12 mouse cellular contexts compared by ENCODE assay signal in the genomic region with DNA sequence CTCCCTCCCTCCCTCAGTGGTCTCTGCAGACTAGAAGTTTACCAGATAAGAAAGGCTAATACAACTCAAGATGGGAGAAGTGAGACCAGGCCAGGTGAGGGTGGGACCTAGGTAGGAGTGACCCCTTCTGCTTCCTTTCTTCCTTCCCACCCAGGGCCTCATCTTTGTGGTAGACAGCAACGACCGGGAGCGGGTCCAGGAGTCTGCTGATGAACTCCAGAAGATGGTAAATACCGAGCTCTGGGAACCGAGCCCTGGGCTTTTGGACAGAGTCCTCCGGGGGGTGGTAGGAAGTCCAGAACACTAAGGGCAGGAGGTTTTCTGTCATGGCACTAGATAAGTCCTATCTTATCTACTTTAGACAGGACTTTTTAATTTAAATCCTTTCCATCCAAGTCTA. TPM values are rescaled to one million over a fixed set of nuclear protein-coding genes. Genes with fewer than 3 reads are reported as not detected.
A peak's percentile ranks its signal among the peaks of the same experiment; 100 is the strongest.
DNase-seq lines count a peak whose midpoint lies in the region; ATAC-seq lines count a peak whose summit lies in the region.
"Had no signal": no experiment of that assay in that cellular context is flagged by ENCODE, and none has a peak within 500 bp of the region (broad histone marks: within the 10 kb centered on the region; RNA-seq: fewer than 3 reads in every experiment).

No protein-coding gene starts in this region.

- peak overlapping the region; percentile 94 for H3K4me2 ChIP-seq in liver, embryonic 12.5 days

- peaks cover 21% of the 10 kb centered on the region for H3K36me3 ChIP-seq in heart, embryonic 10.5 days
- peaks cover 33% of the 10 kb centered on the region for H3K36me3 ChIP-seq in liver, embryonic 12.5 days

- H3K27me3 ChIP-seq in heart, embryonic 10.5 days (ENCODE audit: insufficient read depth, poor library complexity, severe bottlenecking) = no peaks in the 10 kb centered on the region
- no peaks in the 10 kb centered on the region for H3K27me3 ChIP-seq in liver, embryonic 12.5 days (replicated peaks)

- H3K4me3 ChIP-seq in heart, embryonic 10.5 days = peak overlapping the region; percentile 89
- H3K4me3 ChIP-seq in liver, embryonic 12.5 days = peak overlapping the region; percentile 95

- no peak for ATAC-seq in liver, embryonic 12.5 days
- ATAC-seq: CD4-positive, CD25-positive, alpha-beta regulatory T cell, adult 4 months had no signal

- no peaks in the 10 kb centered on the region for H3K9me3 ChIP-seq in heart, embryonic 10.5 days
- no peaks in the 10 kb centered on the region for H3K9me3 ChIP-seq in liver, embryonic 12.5 days (replicated peaks)

- H3K9ac ChIP-seq in liver, embryonic 12.5 days = peak overlapping the region; percentile 96

- H3K27ac ChIP-seq in heart, embryonic 10.5 days = 0 out of 2 replicates have a peak overlapping the region, but pooled peaks have one; percentile 32
- H3K27ac ChIP-seq in liver, embryonic 12.5 days = peak overlapping the region; percentile 94
- H3K27ac ChIP-seq: macrophage had no signal

- intact Hi-C loops in heart, postnatal 14 days (cut with DNase I) = loop anchor here (5.0 kb wide), 1 partner anchor 52 kb away; a partner anchor contains a TSS

- peaks cover 42% of the 10 kb centered on the region for H3K4me1 ChIP-seq in heart, embryonic 10.5 days
- peaks cover 51% of the 10 kb centered on the region for H3K4me1 ChIP-seq in liver, embryonic 12.5 days

- DNase-seq in heart, embryonic 10.5 days (ENCODE audit: low spot score) = no peak
- no peak for DNase-seq in heart, postnatal 14 days
- peak; percentile 13 for DNase-seq in thymus, postnatal 14 days
- no peak for DNase-seq in thymus, postnatal 36 days
- no peak for DNase-seq in ovary, postnatal 36 days (ENCODE audit: low spot score)
- no peak for DNase-seq in urinary bladder, postnatal 14 days (ENCODE audit: low spot score)
- no peak for DNase-seq in frontal cortex, postnatal 36 days (ENCODE audit: low spot score in 2 of 2)
- DNase-seq: adrenal gland, adult 8-10 months had no signal

- WGBS in heart, embryonic 10.5 days = 73% methylated on average over 6 of the region's 6 CpGs
- 60% methylated on average over 6 of the region's 6 CpGs for WGBS in liver, embryonic 12.5 days (ENCODE audit: insufficient replicate concordance)

RNA-seq across cellular contexts. Expression of a gene that starts 1.7 kb away (rescaled TPM):
- 273 and 310 TPM in 2 replicates for polyA plus RNA-seq in heart, embryonic 10.5 days (2016; fragmentation: Nextera tagmentation; extraction: Ambion mirVana)
- total RNA-seq in heart, postnatal 14 days (2021) = 100 to 1,000 TPM; 172 to 176 TPM
- 370 and 395 TPM in 2 replicates for polyA plus RNA-seq in liver, embryonic 12.5 days (2016; fragmentation: Nextera tagmentation; extraction: Ambion mirVana)

RNA-seq across cellular contexts. Expression of a gene that starts 2.6 kb away (rescaled TPM):
- not detected in 2 replicates for polyA plus RNA-seq in heart, embryonic 10.5 days (2016; fragmentation: Nextera tagmentation; extraction: Ambion mirVana)
- total RNA-seq in heart, postnatal 14 days (2021) = under 1 TPM in 1 of 2 experiments, not detected in 1; 0.14 TPM
- 0.38 and 0.41 TPM in 2 replicates for polyA plus RNA-seq in liver, embryonic 12.5 days (2016; fragmentation: Nextera tagmentation; extraction: Ambion mirVana)
- polyA plus RNA-seq: CD4-positive, CD25-positive, alpha-beta regulatory T cell, adult 4 months; macrophage had no signal

RNA-seq across cellular contexts. Expression of a gene that starts 3.2 kb away (rescaled TPM):
- polyA plus RNA-seq in heart, embryonic 10.5 days (2016; fragmentation: Nextera tagmentation; extraction: Ambion mirVana) = 7.0 and 7.6 TPM in 2 replicates
- 1 to 10 TPM; 8.1 to 9.0 TPM for total RNA-seq in heart, postnatal 14 days (2021)
- 5.5 and 6.7 TPM in 2 replicates for polyA plus RNA-seq in liver, embryonic 12.5 days (2016; fragmentation: Nextera tagmentation; extraction: Ambion mirVana)

RNA-seq across cellular contexts. Expression of a gene that starts 24.1 kb away (rescaled TPM):
- polyA plus RNA-seq in heart, embryonic 10.5 days (2016; fragmentation: Nextera tagmentation; extraction: Ambion mirVana) = not detected in 2 replicates
- not detected for total RNA-seq in heart, postnatal 14 days (2021)
- polyA plus RNA-seq in liver, embryonic 12.5 days (2016; fragmentation: Nextera tagmentation; extraction: Ambion mirVana) = not detected in 2 replicates
- total RNA-seq: adrenal gland, adult 8-10 months had no signal
- polyA plus RNA-seq: CD4-positive, CD25-positive, alpha-beta regulatory T cell, adult 4 months; gonadal fat pad, adult 2 months; macrophage had no signal

RNA-seq across cellular contexts. Expression of a gene that starts 27.2 kb away (rescaled TPM):
- polyA plus RNA-seq in heart, embryonic 10.5 days (2016; fragmentation: Nextera tagmentation; extraction: Ambion mirVana) = 11.7 and 15.0 TPM in 2 replicates
- 10 to 100 TPM; 11.4 to 13.5 TPM for total RNA-seq in heart, postnatal 14 days (2021)
- polyA plus RNA-seq in liver, embryonic 12.5 days (2016; fragmentation: Nextera tagmentation; extraction: Ambion mirVana) = 40.5 and 42.0 TPM in 2 replicates
